Mouse (Mus musculus) CD4-positive, CD25-positive, alpha-beta regulatory T cell, adult 2 months (primary cell): ENCODE results near the gene Card6.

ENCODE experiments used
- DNase-seq: peaks from one replicate; pipeline ENCODE4 v3.0.0-alpha.2; 2012; ENCODE audit warnings: low read depth, low spot score

The Card6 gene

GRCm38 (mm10) chr15:5107686-5108654, at the start of gene Card6:
Gene Card6 (minus strand): TSS chr15:5108539.
- DNase-seq = peak; percentile 87

- DNase-seq = no peak
Observed at GRCm38 (mm10) chr15:5157386-5157785, 49.0 kb upstream of the Card6 start.

GRCm38 (mm10) chr15:5156355-5156754, 48.0 kb upstream of the Card6 start:
- no peak for DNase-seq

- DNase-seq = no peak
Observed at GRCm38 (mm10) chr15:5155093-5155492, 46.8 kb upstream of the Card6 start.

GRCm38 (mm10) chr15:5154621-5155020, 46.3 kb upstream of the Card6 start:
- no peak for DNase-seq

- no peak for DNase-seq
Observed at GRCm38 (mm10) chr15:5152171-5152570, 43.8 kb upstream of the Card6 start.

- no peak for DNase-seq
Observed at GRCm38 (mm10) chr15:5149187-5149586, 40.8 kb upstream of the Card6 start.

GRCm38 (mm10) chr15:5145196-5145945, 37.0 kb upstream of the Card6 start:
- no peak for DNase-seq

GRCm38 (mm10) chr15:5144021-5144778, 35.9 kb upstream of the Card6 start:
- DNase-seq = peak; percentile 70

- peak; percentile 83 for DNase-seq
Observed at GRCm38 (mm10) chr15:5143361-5144020, 35.2 kb upstream of the Card6 start, which contains the start of gene Prkaa1. Gene Prkaa1 (plus strand): TSS chr15:5143861.

GRCm38 (mm10) chr15:5142714-5143113, 34.4 kb upstream of the Card6 start:
- DNase-seq = no peak

GRCm38 (mm10) chr15:5142047-5142446, 33.7 kb upstream of the Card6 start:
- no peak for DNase-seq

- no peak for DNase-seq
Observed at GRCm38 (mm10) chr15:5140357-5140756, 32.0 kb upstream of the Card6 start.

GRCm38 (mm10) chr15:5139863-5140262, 31.5 kb upstream of the Card6 start:
- no peak for DNase-seq

- no peak for DNase-seq
Observed at GRCm38 (mm10) chr15:5139366-5139765, 31.0 kb upstream of the Card6 start.

- no peak for DNase-seq
Observed at GRCm38 (mm10) chr15:5138021-5138856, 29.9 kb upstream of the Card6 start.

- no peak for DNase-seq
Observed at GRCm38 (mm10) chr15:5134945-5135483, 26.7 kb upstream of the Card6 start.

GRCm38 (mm10) chr15:5134179-5134578, 25.8 kb upstream of the Card6 start:
- no peak for DNase-seq

- no peak for DNase-seq
Observed at GRCm38 (mm10) chr15:5133301-5133700, 25.0 kb upstream of the Card6 start.
